Mouse (Mus musculus) lung, adult 2 months (tissue): ENCODE data around the gene Mastl.
A peak's percentile ranks its signal among the peaks of the same experiment; 100 is the strongest.

Experiments used
- CTCF ChIP-seq: fragments of 200-500 bp; IDR thresholded peaks from 2 replicates; pipeline ENCODE4 v1.5.1; 2011; ENCODE audit warnings: mild to moderate bottlenecking, low read length, control low read depth; ENCODE audit not compliant: insufficient read depth
- POLR2A ChIP-seq: fragments of 200-500 bp; IDR thresholded peaks from 2 replicates; pipeline ENCODE4 v1.6.1; 2011; ENCODE audit warnings: low read depth, mild to moderate bottlenecking, control low read depth, low read length, borderline replicate concordance; ENCODE audit errors: extremely low read depth

- TF ChIP-seq CTCF (no peak), POLR2A (peak; percentile 77)
These were observed 88.1 kb downstream of the Mastl start, which contains the start of gene Acbd5 for GRCm38 (mm10) chr2:23067552-23068369.
